Comparison of ENCODE assay signal across 8 mouse cellular contexts in the genomic region with DNA sequence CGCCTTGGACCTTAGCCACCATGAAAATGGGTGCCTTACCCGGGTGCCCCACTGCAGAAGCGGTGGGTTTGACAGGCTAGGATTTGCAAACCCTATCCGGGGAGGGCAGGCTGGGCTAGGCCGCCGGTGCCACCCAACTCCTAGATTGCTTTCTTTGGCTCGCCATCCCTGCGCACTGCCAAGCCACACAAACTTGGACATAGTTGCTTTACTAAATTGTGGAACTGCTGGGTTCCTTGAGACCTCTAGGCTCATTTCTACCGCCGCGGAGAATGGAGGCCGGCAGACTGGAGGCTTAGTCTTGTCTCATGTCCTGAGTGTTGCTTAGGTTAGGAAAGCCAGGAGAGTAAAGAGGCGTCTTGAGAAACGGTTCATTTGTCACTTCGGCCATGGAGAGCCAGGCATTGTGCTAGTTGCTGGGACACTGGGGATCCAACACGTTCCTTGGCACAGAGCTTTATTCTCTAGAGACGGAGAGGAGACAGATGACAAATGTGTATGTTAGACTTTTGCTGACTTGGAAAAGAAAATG. TPM values are rescaled to one million over a fixed set of nuclear protein-coding genes. Genes with fewer than 3 reads are reported as not detected.
DNase-seq lines count a peak whose midpoint lies in the region; ATAC-seq and TF ChIP-seq lines count a peak whose summit lies in the region.

No protein-coding gene starts in this region.

- H3K27ac ChIP-seq in limb, embryonic 11.5 days (replicated peaks; ENCODE audit: low read depth, low read length): peak overlapping the region; percentile 92
- peak overlapping the region; percentile 89 for H3K27ac ChIP-seq in small intestine, adult 2 months (ENCODE audit: insufficient read depth, low read depth, low read length)

- H3K9me3 ChIP-seq in limb, embryonic 11.5 days (ENCODE audit: control insufficient read depth, low read length): no peaks in the 10 kb centered on the region

- ATAC-seq in limb, embryonic 11.5 days (ENCODE audit: insufficient number of reproducible peaks, low FRiP score, low TSS enrichment, low read depth): no peak

- peak overlapping the region; percentile 99; the same call in 1 of the 2 replicates for H3K9ac ChIP-seq in limb, embryonic 11.5 days (ENCODE audit: low read length)

- H3K4me3 ChIP-seq in limb, embryonic 11.5 days (ENCODE audit: low read depth, low read length): peak overlapping the region; percentile 98
- H3K4me3 ChIP-seq in small intestine, adult 2 months (ENCODE audit: low read depth, low read length): peak overlapping the region; percentile 78

- 0 out of 2 replicates have a peak, but pooled peaks have one; percentile 17 for TF ChIP-seq POLR2A in small intestine, adult 2 months (IDR thresholded peaks at IDR 0.05; ENCODE audit: low read depth, low read length)

- peaks cover 14% of the 10 kb centered on the region for H3K36me3 ChIP-seq in limb, embryonic 11.5 days (ENCODE audit: control insufficient read depth, insufficient read depth, low read length)
- H3K36me3 ChIP-seq in small intestine, adult 2 months (ENCODE audit: control insufficient read depth, insufficient read depth, low read length): peaks cover 13% of the 10 kb centered on the region

- peak overlapping the region; percentile 80 for H3K4me2 ChIP-seq in limb, embryonic 11.5 days (ENCODE audit: low read depth, severe bottlenecking)

- 81% methylated on average over 17 of the region's 17 CpGs for WGBS in limb, embryonic 11.5 days
- 85% methylated on average over 17 of the region's 17 CpGs for WGBS in small intestine, adult 2 months

- H3K4me1 ChIP-seq in limb, embryonic 11.5 days (ENCODE audit: control insufficient read depth, insufficient read depth, low read length): peaks cover 5% of the 10 kb centered on the region; the same call in 1 of the 2 replicates
- H3K4me1 ChIP-seq in small intestine, adult 2 months (ENCODE audit: control insufficient read depth, insufficient read depth, insufficient read length, low read length): peaks cover 4% of the 10 kb centered on the region; the same call in 1 of the 2 replicates

- no peaks in the 10 kb centered on the region for H3K27me3 ChIP-seq in limb, embryonic 11.5 days (ENCODE audit: control insufficient read depth, insufficient read depth, low read length)
- no peaks in the 10 kb centered on the region; the same call in 1 of the 2 replicates for H3K27me3 ChIP-seq in small intestine, adult 2 months (ENCODE audit: control insufficient read depth, insufficient read depth, low read length)

- DNase-seq in adrenal gland, postnatal 14 days: peak; percentile 52
- no peak for DNase-seq in adrenal gland, adult 18-20 months (ENCODE audit: low spot score in 2 of 2)
- DNase-seq in right cerebral cortex, postnatal 14 days: peak; percentile 35
- no peak for DNase-seq in right cerebral cortex, postnatal 10 days (ENCODE audit: low spot score in 2 of 2)
- DNase-seq in limb, embryonic 11.5 days (ENCODE audit: low spot score): no peak
- no peak for DNase-seq in cerebellum, adult 11 months
- DNase-seq in embryo, embryonic 11 days: no peak

- peak; percentile 12; the same call in 1 of the 2 replicates for TF ChIP-seq CTCF in small intestine, adult 2 months (IDR thresholded peaks at IDR 0.05; ENCODE audit: extremely low read depth, insufficient read length, insufficient replicate concordance, low read depth, low read length)

RNA-seq across cellular contexts. Expression of a gene that starts 0.8 kb away (rescaled TPM):
- 281 and 315 TPM in 2 replicates for total RNA-seq in adrenal gland, postnatal 14 days (2021)
- total RNA-seq in adrenal gland, adult 18-20 months (2021): 100 to 1,000 TPM; 263 to 265 TPM
- 89.7 and 96.5 TPM in 2 replicates for polyA plus RNA-seq in limb, embryonic 11.5 days (2014; fragmentation: Nextera tagmentation; extraction: Ambion mirVana)
- 66.0 and 108 TPM in 2 replicates for polyA plus RNA-seq in small intestine, adult 2 months (2012; rRNA removed)

RNA-seq across cellular contexts. Expression of a gene that starts 31.1 kb away (rescaled TPM):
- total RNA-seq in adrenal gland, postnatal 14 days (2021): 6.8 and 7.3 TPM in 2 replicates
- total RNA-seq in adrenal gland, adult 18-20 months (2021): 1 to 10 TPM; 1.6 to 4.0 TPM
- polyA plus RNA-seq in limb, embryonic 11.5 days (2014; fragmentation: Nextera tagmentation; extraction: Ambion mirVana): 11.4 and 12.8 TPM in 2 replicates
- polyA plus RNA-seq in small intestine, adult 2 months (2012; rRNA removed): 9.0 and 10.5 TPM in 2 replicates

RNA-seq across cellular contexts. Expression of a gene that starts 42.3 kb away (rescaled TPM):
- total RNA-seq in adrenal gland, postnatal 14 days (2021): 0.19 and 0.23 TPM in 2 replicates
- under 1 TPM in 1 of 2 experiments, not detected in 1; 0.42 TPM for total RNA-seq in adrenal gland, adult 18-20 months (2021)
- not detected in 2 replicates for polyA plus RNA-seq in limb, embryonic 11.5 days (2014; fragmentation: Nextera tagmentation; extraction: Ambion mirVana)
- not detected in 2 replicates for polyA plus RNA-seq in small intestine, adult 2 months (2012; rRNA removed)

RNA-seq across cellular contexts. Expression of a gene that starts 57.6 kb away (rescaled TPM):
- 3.1 TPM in 2 replicates for total RNA-seq in adrenal gland, postnatal 14 days (2021)
- total RNA-seq in adrenal gland, adult 18-20 months (2021): under 1 TPM; 0.50 to 0.93 TPM
- polyA plus RNA-seq in limb, embryonic 11.5 days (2014; fragmentation: Nextera tagmentation; extraction: Ambion mirVana): 1.2 and 1.8 TPM in 2 replicates
- 0.08 TPM in 1 of 2 replicates, not detected in the other for polyA plus RNA-seq in small intestine, adult 2 months (2012; rRNA removed)

Comparison
In these comparisons a context has a peak if more than half of its experiments do, and no peak if none do; other contexts are left out.
1. DNase-seq: peak in adrenal gland, postnatal 14 days (single experiment) and right cerebral cortex, postnatal 14 days (single experiment); none in adrenal gland, adult 18-20 months (0 of 2), right cerebral cortex, postnatal 10 days (0 of 2), limb, embryonic 11.5 days (single experiment), cerebellum, adult 11 months (single experiment) and embryo, embryonic 11 days (single experiment).